Mouse (Mus musculus): ENCODE measurements at regions not wholly inside any gene's neighbourhood (a gene's known extent, or its start where the extent isn't known, plus 50 kb on each side); places are given as distances from the start of the nearest gene placed in this dataset.

- no peaks in the 10 kb centered on the region; the same call in 1 of the 2 replicates for H3K4me1 ChIP-seq (ENCODE audit: control insufficient read depth, insufficient read depth, low read length)
- no peaks in the 10 kb centered on the region for H3K27me3 ChIP-seq (ENCODE audit: control insufficient read depth, insufficient read depth, low read length)
- no peaks in the 10 kb centered on the region for H3K79me2 ChIP-seq (replicated peaks; ENCODE audit: control insufficient read depth, insufficient read depth, low read length)
- no peak overlapping the region for H3K9ac ChIP-seq (ENCODE audit: low read depth, low read length)
- H3K36me3 ChIP-seq (ENCODE audit: control insufficient read depth, insufficient read depth, low read length), result no peaks in the 10 kb centered on the region
- 37% methylated on average over 5 of the region's 5 CpGs for WGBS
- H3K4me3 ChIP-seq, result no peak overlapping the region
- intact Hi-C loops (cut with DNase I), result no loop called here
- no peak overlapping the region for H3K27ac ChIP-seq
- no peak for TF ChIP-seq POLR2A (IDR thresholded peaks at IDR 0.05; ENCODE audit: insufficient read depth, low read depth, low read length)
- no peak for TF ChIP-seq EP300 (IDR thresholded peaks at IDR 0.05; ENCODE audit: insufficient read depth, low read depth, low read length)
- TF ChIP-seq CTCF (IDR thresholded peaks at IDR 0.05), result no peak
- DNase-seq, result peak in 1 of 2 experiments; percentile 32
These were observed 426.7 kb upstream of the Pou3f2 start for GRCm38 (mm10) chr4:22914886-22915285.

- no peak for DNase-seq
- H3K79me2 ChIP-seq (replicated peaks; ENCODE audit: control insufficient read depth, insufficient read depth, low read length), result no peaks in the 10 kb centered on the region
- H3K27ac ChIP-seq, result no peak overlapping the region
- no peaks in the 10 kb centered on the region for H3K36me3 ChIP-seq (ENCODE audit: control insufficient read depth, insufficient read depth, low read length)
- WGBS, result 96% methylated on average over 4 of the region's 4 CpGs
- no peak overlapping the region for H3K4me3 ChIP-seq
- no peak for TF ChIP-seq EP300 (IDR thresholded peaks at IDR 0.05; ENCODE audit: insufficient read depth, low read depth, low read length)
- TF ChIP-seq CTCF (IDR thresholded peaks at IDR 0.05), result no peak
- no peak for TF ChIP-seq POLR2A (IDR thresholded peaks at IDR 0.05; ENCODE audit: insufficient read depth, low read depth, low read length)
- H3K9ac ChIP-seq (ENCODE audit: low read depth, low read length), result no peak overlapping the region
- no peaks in the 10 kb centered on the region for H3K27me3 ChIP-seq (ENCODE audit: control insufficient read depth, insufficient read depth, low read length)
- H3K4me1 ChIP-seq (ENCODE audit: control insufficient read depth, insufficient read depth, low read length), result no peaks in the 10 kb centered on the region
- intact Hi-C loops (cut with DNase I), result no loop called here
These were observed 404.5 kb upstream of the Pou3f2 start for GRCm38 (mm10) chr4:22892694-22893046.

GRCm38 (mm10) chr4:22891974-22892693 is 404.0 kb upstream of the Pou3f2 start:
- WGBS, result 48% methylated on average over 3 of the region's 3 CpGs
- no peak overlapping the region for H3K4me3 ChIP-seq
- H3K79me2 ChIP-seq (replicated peaks; ENCODE audit: control insufficient read depth, insufficient read depth, low read length), result no peaks in the 10 kb centered on the region
- no peaks in the 10 kb centered on the region for H3K36me3 ChIP-seq (ENCODE audit: control insufficient read depth, insufficient read depth, low read length)
- no peak for DNase-seq
- H3K27ac ChIP-seq, result no peak overlapping the region
- H3K27me3 ChIP-seq (ENCODE audit: control insufficient read depth, insufficient read depth, low read length), result no peaks in the 10 kb centered on the region
- intact Hi-C loops (cut with DNase I), result no loop called here
- no peaks in the 10 kb centered on the region for H3K4me1 ChIP-seq (ENCODE audit: control insufficient read depth, insufficient read depth, low read length)
- no peak overlapping the region for H3K9ac ChIP-seq (ENCODE audit: low read depth, low read length)
- TF ChIP-seq POLR2A (IDR thresholded peaks at IDR 0.05; ENCODE audit: insufficient read depth, low read depth, low read length) (no peak), CTCF (IDR thresholded peaks at IDR 0.05) (no peak), EP300 (IDR thresholded peaks at IDR 0.05; ENCODE audit: insufficient read depth, low read depth, low read length) (no peak)

GRCm38 (mm10) chr4:22880692-22881091 is 392.5 kb upstream of the Pou3f2 start:
- Histone ChIP-seq H3K4me3 (no peak overlapping the region), H3K79me2 (replicated peaks; ENCODE audit: control insufficient read depth, insufficient read depth, low read length) (no peaks in the 10 kb centered on the region), H3K4me1 (ENCODE audit: control insufficient read depth, insufficient read depth, low read length) (no peaks in the 10 kb centered on the region), H3K27me3 (ENCODE audit: control insufficient read depth, insufficient read depth, low read length) (no peaks in the 10 kb centered on the region), H3K36me3 (ENCODE audit: control insufficient read depth, insufficient read depth, low read length) (no peaks in the 10 kb centered on the region), H3K9ac (ENCODE audit: low read depth, low read length) (no peak overlapping the region), H3K27ac (no peak overlapping the region)
- 51% methylated on average over 7 of the region's 7 CpGs for WGBS
- TF ChIP-seq EP300 (IDR thresholded peaks at IDR 0.05; ENCODE audit: insufficient read depth, low read depth, low read length), result no peak
- no peak for DNase-seq
- intact Hi-C loops (cut with DNase I), result no loop called here

GRCm38 (mm10) chr4:22875392-22875791 is 387.2 kb upstream of the Pou3f2 start:
- intact Hi-C loops (cut with DNase I), result no loop called here
- no peaks in the 10 kb centered on the region for H3K79me2 ChIP-seq (replicated peaks; ENCODE audit: control insufficient read depth, insufficient read depth, low read length)
- no peak overlapping the region for H3K4me3 ChIP-seq
- no peaks in the 10 kb centered on the region for H3K4me1 ChIP-seq (ENCODE audit: control insufficient read depth, insufficient read depth, low read length)
- H3K36me3 ChIP-seq (ENCODE audit: control insufficient read depth, insufficient read depth, low read length), result no peaks in the 10 kb centered on the region
- no peak overlapping the region for H3K27ac ChIP-seq
- TF ChIP-seq POLR2A (IDR thresholded peaks at IDR 0.05; ENCODE audit: insufficient read depth, low read depth, low read length) (no peak), EP300 (IDR thresholded peaks at IDR 0.05; ENCODE audit: insufficient read depth, low read depth, low read length) (no peak), CTCF (IDR thresholded peaks at IDR 0.05) (no peak)
- no peaks in the 10 kb centered on the region for H3K27me3 ChIP-seq (ENCODE audit: control insufficient read depth, insufficient read depth, low read length)
- no peak overlapping the region for H3K9ac ChIP-seq (ENCODE audit: low read depth, low read length)
- no peak for DNase-seq
- WGBS, result 58% methylated on average over 3 of the region's 3 CpGs

- Histone ChIP-seq H3K27me3 (ENCODE audit: control insufficient read depth, insufficient read depth, low read length) (no peaks in the 10 kb centered on the region), H3K4me1 (ENCODE audit: control insufficient read depth, insufficient read depth, low read length) (no peaks in the 10 kb centered on the region), H3K27ac (no peak overlapping the region), H3K36me3 (ENCODE audit: control insufficient read depth, insufficient read depth, low read length) (no peaks in the 10 kb centered on the region), H3K9ac (ENCODE audit: low read depth, low read length) (no peak overlapping the region), H3K4me3 (no peak overlapping the region), H3K79me2 (replicated peaks; ENCODE audit: control insufficient read depth, insufficient read depth, low read length) (no peaks in the 10 kb centered on the region)
- TF ChIP-seq POLR2A (IDR thresholded peaks at IDR 0.05; ENCODE audit: insufficient read depth, low read depth, low read length) (no peak), EP300 (IDR thresholded peaks at IDR 0.05; ENCODE audit: insufficient read depth, low read depth, low read length) (no peak), CTCF (IDR thresholded peaks at IDR 0.05) (no peak)
- intact Hi-C loops (cut with DNase I), result no loop called here
- WGBS, result 57% methylated on average over 7 of the region's 7 CpGs
- no peak for DNase-seq
These were observed 347.9 kb upstream of the Pou3f2 start for GRCm38 (mm10) chr4:22836124-22836445.
